Mouse (Mus musculus) cerebellum, adult 2 months (tissue): Measurements from ENCODE around the gene Pard6b.

Source experiments
- CTCF ChIP-seq: fragments of 200-500 bp; IDR thresholded peaks from 2 replicates; pipeline ENCODE4 v1.5.1; 2011; ENCODE audit warnings: low read depth, mild to moderate bottlenecking, control low read depth, low read length, moderate library complexity, borderline replicate concordance; ENCODE audit not compliant: insufficient read depth
- POLR2A ChIP-seq: fragments of 200-500 bp; IDR thresholded peaks from 2 replicates; pipeline ENCODE4 v1.6.1; 2011; ENCODE audit warnings: low read length, control low read depth, borderline replicate concordance; ENCODE audit not compliant: insufficient read depth

- no peak for TF ChIP-seq CTCF
- TF ChIP-seq POLR2A = no peak
Observed at GRCm38 (mm10) chr2:168114699-168115350, 34.0 kb downstream of the Pard6b start.
